Comparison of ENCODE assay signal across 9 mouse cellular contexts in genomic region chr12:16800959-16801315, GRCm38 (mm10). TPM values are rescaled to one million over a fixed set of nuclear protein-coding genes. Genes with fewer than 3 reads are reported as not detected.
DNase-seq lines count a peak whose midpoint lies in the region; ATAC-seq and TF ChIP-seq lines count a peak whose summit lies in the region.
"Had no signal": no experiment of that assay in that cellular context is flagged by ENCODE, and none has a peak within 500 bp of the region (broad histone marks: within the 10 kb centered on the region; RNA-seq: fewer than 3 reads in every experiment).

No protein-coding gene starts in this region.

- 0 out of 2 replicates have a peak, but pooled peaks have one; percentile 13 for ATAC-seq in heart, embryonic 14.5 days (ENCODE audit: insufficient number of reproducible peaks, insufficient read depth, low FRiP score, low read depth)
- ATAC-seq in common myeloid progenitor, adult 5-6 weeks (replicated peaks; ENCODE audit: low read depth, poor library complexity, severe bottlenecking): peak; percentile 74
- no peak for ATAC-seq in hindbrain, postnatal 0 days
- ATAC-seq in midbrain, embryonic 15.5 days (replicated peaks): peak; percentile 46

- no peaks in the 10 kb centered on the region for H3K9me3 ChIP-seq in heart, embryonic 14.5 days (ENCODE audit: control insufficient read depth, low read length)
- no peaks in the 10 kb centered on the region for H3K9me3 ChIP-seq in hindbrain, postnatal 0 days (ENCODE audit: low read length)
- no peaks in the 10 kb centered on the region for H3K9me3 ChIP-seq in midbrain, embryonic 15.5 days

- intact Hi-C loops in heart, postnatal 14 days (cut with DNase I): loop anchor here (5.0 kb wide), 3 partner anchors 44 to 546 kb away; partner anchors contain the start of gene Nol10

- WGBS in heart, embryonic 14.5 days: 3% methylated on average over 12 of the region's 12 CpGs
- WGBS in hindbrain, postnatal 0 days: 3% methylated on average over 11 of the region's 12 CpGs
- WGBS in midbrain, embryonic 15.5 days: 1% methylated on average over 12 of the region's 12 CpGs

- peak overlapping the region; percentile 55 to 62 for H3K4me3 ChIP-seq in heart, embryonic 14.5 days (ENCODE audit: control insufficient read depth in 1 of 2, insufficient read depth in 1 of 2, low read depth in 1 of 2, low read length in 2 of 2)
- H3K4me3 ChIP-seq in hindbrain, postnatal 0 days (ENCODE audit: low read length): peak overlapping the region; percentile 52
- H3K4me3 ChIP-seq in midbrain, embryonic 15.5 days: peak overlapping the region; percentile 46

- no peak for TF ChIP-seq CTCF in hindbrain, postnatal 0 days (IDR thresholded peaks at IDR 0.05; ENCODE audit: low read depth)

- H3K9ac ChIP-seq in heart, embryonic 14.5 days (ENCODE audit: low read length): peak overlapping the region; percentile 68
- H3K9ac ChIP-seq in hindbrain, postnatal 0 days (replicated peaks; ENCODE audit: low read length): peak overlapping the region; percentile 50
- H3K9ac ChIP-seq in midbrain, embryonic 15.5 days: peak overlapping the region; percentile 61

- no peak for DNase-seq in heart, postnatal 14 days
- peak; percentile 17 for DNase-seq in hindbrain, postnatal 0 days (ENCODE audit: low spot score)
- no peak for DNase-seq in ovary, postnatal 10 days (ENCODE audit: low spot score)
- no peak for DNase-seq in layer of hippocampus, adult 11-12 months (ENCODE audit: low spot score)
- no peak for DNase-seq in kidney, postnatal 14 days

- H3K27me3 ChIP-seq in heart, embryonic 14.5 days (ENCODE audit: control insufficient read depth, insufficient read depth, low read length): no peaks in the 10 kb centered on the region; the same call in 1 of the 2 replicates
- no peaks in the 10 kb centered on the region for H3K27me3 ChIP-seq in hindbrain, postnatal 0 days (ENCODE audit: insufficient read depth, low read length)
- 0 out of 2 replicates have a peak, but pooled peaks cover 3% of the 10 kb centered on the region for H3K27me3 ChIP-seq in midbrain, embryonic 15.5 days (replicated peaks)
- H3K27me3 ChIP-seq: CH12.LX had no signal

- peaks cover 2 to 4% of the 10 kb centered on the region in 2 experiments; a peak in 2 of 4 replicates for H3K4me1 ChIP-seq in heart, embryonic 14.5 days (ENCODE audit: control insufficient read depth in 2 of 2, insufficient read depth in 2 of 2, low read length in 2 of 2)
- H3K4me1 ChIP-seq in hindbrain, postnatal 0 days (ENCODE audit: insufficient read depth, low read length): peaks cover 5% of the 10 kb centered on the region; the same call in 1 of the 2 replicates
- H3K4me1 ChIP-seq in midbrain, embryonic 15.5 days: peaks cover 8% of the 10 kb centered on the region

- no peaks in the 10 kb centered on the region for H3K36me3 ChIP-seq in heart, embryonic 14.5 days (ENCODE audit: control insufficient read depth, insufficient read depth, low read length)
- no peaks in the 10 kb centered on the region for H3K36me3 ChIP-seq in hindbrain, postnatal 0 days (ENCODE audit: insufficient read depth, low read length)
- no peaks in the 10 kb centered on the region for H3K36me3 ChIP-seq in midbrain, embryonic 15.5 days (replicated peaks)

- peak overlapping the region; percentile 99 for H3K4me2 ChIP-seq in heart, embryonic 14.5 days (ENCODE audit: low read length)
- peak overlapping the region; percentile 95 for H3K4me2 ChIP-seq in hindbrain, postnatal 0 days (ENCODE audit: low read depth, low read length)
- H3K4me2 ChIP-seq in midbrain, embryonic 15.5 days: peak overlapping the region; percentile 92

- no peak overlapping the region for H3K27ac ChIP-seq in heart, embryonic 14.5 days (replicated peaks in 1 of 2; ENCODE audit: control insufficient read depth in 1 of 2, insufficient read depth in 1 of 2, low read depth in 2 of 2, low read length in 2 of 2)
- H3K27ac ChIP-seq in hindbrain, postnatal 0 days: no peak overlapping the region
- no peak overlapping the region for H3K27ac ChIP-seq in midbrain, embryonic 15.5 days

RNA-seq across cellular contexts. Expression of gene Greb1, which starts 0.3 kb away (rescaled TPM):
- polyA plus RNA-seq in heart, embryonic 14.5 days (2014; fragmentation: Nextera tagmentation; extraction: Ambion mirVana): 0.39 and 0.59 TPM in 2 replicates
- total RNA-seq in heart, postnatal 14 days (2021): under 1 TPM; 0.19 to 0.90 TPM
- 0.05 TPM in 1 of 2 replicates, not detected in the other for total RNA-seq in common myeloid progenitor, adult 5-6 weeks (2017)
- 0.86 and 2.1 TPM in 2 replicates for total RNA-seq in hindbrain, postnatal 0 days (2014; rRNA removed)
- polyA plus RNA-seq in hindbrain, postnatal 0 days (2015; fragmentation: Nextera tagmentation; extraction: Ambion mirVana): 0.32 and 0.33 TPM in 2 replicates
- 1.4 and 1.7 TPM in 2 replicates for polyA plus RNA-seq in midbrain, embryonic 15.5 days (2015; fragmentation: Nextera tagmentation; extraction: Ambion mirVana)
- total RNA-seq: CH12.LX had no signal

RNA-seq across cellular contexts. Expression of gene E2f6, which starts 9.8 kb away (rescaled TPM):
- 51.3 and 57.3 TPM in 2 replicates for polyA plus RNA-seq in heart, embryonic 14.5 days (2014; fragmentation: Nextera tagmentation; extraction: Ambion mirVana)
- 10 to 100 TPM; 57.2 to 60.7 TPM for total RNA-seq in heart, postnatal 14 days (2021)
- 38.9 and 54.0 TPM in 2 replicates for total RNA-seq in common myeloid progenitor, adult 5-6 weeks (2017)
- 21.2 and 27.5 TPM in 2 replicates for total RNA-seq in hindbrain, postnatal 0 days (2014; rRNA removed)
- 20.0 and 21.3 TPM in 2 replicates for polyA plus RNA-seq in hindbrain, postnatal 0 days (2015; fragmentation: Nextera tagmentation; extraction: Ambion mirVana)
- polyA plus RNA-seq in midbrain, embryonic 15.5 days (2015; fragmentation: Nextera tagmentation; extraction: Ambion mirVana): 29.8 and 30.1 TPM in 2 replicates
